Mouse (Mus musculus) limb, embryonic 14.5 days (tissue): ENCODE results near the gene Aoc2. TPM values are rescaled to one million over a fixed set of nuclear protein-coding genes. Genes with fewer than 3 reads are reported as not detected.
A peak's percentile ranks its signal among the peaks of the same experiment; 100 is the strongest.

Source experiments
- ATAC-seq: fragments of 200-750 bp; cut with Nextera tagmentation; 2 replicates; pipeline ENCODE4 v1.8.0; 2017; ENCODE audit warnings: low read depth, moderate number of reproducible peaks, moderate TSS enrichment; ENCODE audit not compliant: low FRiP score
- DNase-seq: peaks from one replicate; pipeline ENCODE4 v3.0.0-alpha.2; 2015; ENCODE audit warnings: low spot score
- H3K27ac ChIP-seq: fragments of 300-500 bp; sonication (generic); replicated peaks from 2 replicates; pipeline ENCODE4 v1.5.1; 2014; ENCODE audit warnings: low read depth, mild to moderate bottlenecking, low read length, moderate library complexity, mixed read lengths
- H3K27me3 ChIP-seq: fragments of 300-500 bp; sonication (generic); 2 replicates; pipeline ENCODE4 v1.6.1; 2014; ENCODE audit warnings: low read length, mixed read lengths; ENCODE audit not compliant: control insufficient read depth, insufficient read depth
- H3K36me3 ChIP-seq: fragments of 300-500 bp; sonication (generic); 2 replicates; pipeline ENCODE4 v1.6.1; 2014; ENCODE audit warnings: mild to moderate bottlenecking, low read length, moderate library complexity, mixed read lengths; ENCODE audit not compliant: control insufficient read depth, insufficient read depth
- H3K4me1 ChIP-seq: fragments of 300-500 bp; sonication (generic); 2 replicates; pipeline ENCODE4 v1.6.1; 2014; ENCODE audit warnings: antibody characterized with exemption, low read length, mixed read lengths; ENCODE audit not compliant: control insufficient read depth, insufficient read depth
- H3K4me2 ChIP-seq: fragments of 300-500 bp; sonication (generic); replicated peaks from 2 replicates; pipeline ENCODE4 v1.6.1; 2014; ENCODE audit warnings: low read depth, mild to moderate bottlenecking, low read length, moderate library complexity; ENCODE audit not compliant: severe bottlenecking
- H3K4me3 ChIP-seq: fragments of 300-500 bp; sonication (generic); replicated peaks from 2 replicates; pipeline ENCODE4 v1.5.1; 2014; ENCODE audit warnings: low read length
- H3K9ac ChIP-seq: fragments of 300-500 bp; sonication (generic); 2 replicates; pipeline ENCODE4 v1.6.1; 2014; ENCODE audit warnings: mild to moderate bottlenecking, low read depth, low read length, moderate library complexity; ENCODE audit not compliant: severe bottlenecking
- H3K9me3 ChIP-seq: fragments of 300-500 bp; sonication (generic); 2 replicates; pipeline ENCODE4 v1.6.1; 2016; ENCODE audit warnings: low read length; ENCODE audit not compliant: control insufficient read depth
- POLR2A ChIP-seq: fragments of 200-500 bp; IDR thresholded peaks from 2 replicates; pipeline ENCODE4 v1.8.0; 2012; ENCODE audit warnings: inconsistent platforms, mild to moderate bottlenecking, moderate library complexity, borderline replicate concordance; ENCODE audit not compliant: insufficient read depth, insufficient read length; ENCODE audit errors: extremely low read depth
- WGBS: fragments of 180-500 bp; shearing (Covaris S2); extraction: QIAGEN DNeasy Blood & Tissue Kit; methylation state at CpG from one replicate; pipeline ENCODE4 v1.1.7; 2014; 5-methylcytosine and 5-hydroxymethylcytosine counted together
- polyA plus RNA-seq, 2 experiments: library from polyadenylated mRNA; depleted of rRNA in 1 of 2; stranded (reverse) in 1 of 2; unstranded in 1 of 2; fragments of >200 nt; fragmentation: Nextera tagmentation in 1 of 2; extraction: Ambion mirVana in 1 of 2; gene quantifications; 2 replicates each; pipeline versions ENCODE4 v1.2.1 to v1.2.3; 2012 to 2014

Gene Aoc2
- polyA plus RNA-seq, 2 experiments = 0.84 to 6.2 TPM

DNA sequence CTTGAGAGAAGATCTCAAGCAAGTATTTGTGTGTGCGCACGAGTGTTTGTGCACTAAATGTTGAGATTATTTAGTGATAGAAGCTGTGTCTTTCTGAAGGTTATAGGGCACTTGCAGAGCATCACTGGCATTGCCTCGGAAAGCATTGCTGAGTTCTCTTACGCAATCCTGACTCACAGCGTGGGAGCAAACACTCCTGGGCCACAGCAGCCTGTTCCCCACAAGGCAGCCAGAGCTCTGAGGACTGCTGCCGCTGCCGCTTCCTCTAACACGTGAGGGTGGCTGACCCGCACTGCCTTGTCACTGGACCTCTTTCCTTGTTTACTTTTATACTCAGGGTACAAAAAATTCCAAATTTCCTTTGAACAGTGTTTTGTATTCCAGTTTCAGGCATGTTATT, 37.6 kb upstream of the Aoc2 start:
- WGBS = 90% methylated on average over 9 of the region's 9 CpGs
- no peak for TF ChIP-seq POLR2A
- Histone ChIP-seq H3K36me3 (peaks cover 45% of the 10 kb centered on the region), H3K27me3 (no peaks in the 10 kb centered on the region), H3K9ac (no peak overlapping the region), H3K27ac (no peak overlapping the region), H3K4me1 (no peaks in the 10 kb centered on the region), H3K4me3 (no peak overlapping the region), H3K4me2 (no peak overlapping the region), H3K9me3 (no peaks in the 10 kb centered on the region)
- no peak for ATAC-seq
- no peak for DNase-seq

- no peak overlapping the region for H3K27ac ChIP-seq
- H3K4me3 ChIP-seq = no peak overlapping the region
- H3K9me3 ChIP-seq = no peaks in the 10 kb centered on the region
- TF ChIP-seq POLR2A = no peak
- no peak overlapping the region for H3K9ac ChIP-seq
- 94% methylated on average over 8 of the region's 8 CpGs for WGBS
- no peaks in the 10 kb centered on the region for H3K27me3 ChIP-seq
- no peaks in the 10 kb centered on the region for H3K4me1 ChIP-seq
- H3K36me3 ChIP-seq = peaks cover 75% of the 10 kb centered on the region
- DNase-seq (no peak), ATAC-seq (no peak)
- H3K4me2 ChIP-seq = no peak overlapping the region
Measured at GRCm38 (mm10) chr11:101291231-101291630, 33.6 kb upstream of the Aoc2 start.

DNA sequence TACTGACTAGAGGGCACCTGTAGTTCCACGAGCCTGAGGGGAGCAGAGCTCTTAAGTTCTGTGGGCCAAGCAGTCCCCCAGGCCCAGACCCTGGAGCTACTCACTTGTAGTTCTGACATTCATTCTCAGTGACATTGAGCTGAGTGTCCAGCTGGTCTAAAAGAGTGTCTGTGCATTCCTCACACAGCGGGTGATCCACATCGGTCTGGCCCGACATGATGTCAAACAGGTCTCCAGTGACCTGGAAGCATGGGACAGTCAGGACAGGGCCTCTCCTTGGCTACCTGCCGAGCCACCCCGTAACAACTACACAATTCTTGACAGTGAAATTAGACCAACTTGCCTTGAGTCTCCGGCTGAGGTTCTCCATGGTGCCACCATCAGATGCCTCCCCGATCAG, 29.7 kb upstream of the Aoc2 start:
- DNase-seq (no peak), ATAC-seq (no peak)
- peaks cover 76% of the 10 kb centered on the region for H3K36me3 ChIP-seq
- no peaks in the 10 kb centered on the region for H3K4me1 ChIP-seq
- no peak overlapping the region for H3K4me2 ChIP-seq
- no peaks in the 10 kb centered on the region for H3K27me3 ChIP-seq
- no peaks in the 10 kb centered on the region for H3K9me3 ChIP-seq
- no peak overlapping the region for H3K4me3 ChIP-seq
- H3K27ac ChIP-seq = no peak overlapping the region
- no peak for TF ChIP-seq POLR2A
- WGBS = 95% methylated on average over 8 of the region's 8 CpGs
- H3K9ac ChIP-seq = no peak overlapping the region

GRCm38 (mm10) chr11:101300881-101301280, 24.0 kb upstream of the Aoc2 start:
- peak overlapping the region; percentile 87 for H3K4me3 ChIP-seq
- DNase-seq = no peak
- H3K4me1 ChIP-seq = peaks cover 10% of the 10 kb centered on the region
- H3K36me3 ChIP-seq = peaks cover 31% of the 10 kb centered on the region
- no peaks in the 10 kb centered on the region for H3K9me3 ChIP-seq
- no peak overlapping the region for H3K27ac ChIP-seq
- TF ChIP-seq POLR2A = no peak
- WGBS = 59% methylated on average over 7 of the region's 7 CpGs
- no peak for ATAC-seq
- H3K4me2 ChIP-seq = peak overlapping the region; percentile 82
- H3K27me3 ChIP-seq = no peaks in the 10 kb centered on the region
- peak overlapping the region; percentile 86 for H3K9ac ChIP-seq

GRCm38 (mm10) chr11:101301299-101302003, 23.4 kb upstream of the Aoc2 start:
- Histone ChIP-seq H3K36me3 (peaks cover 30% of the 10 kb centered on the region), H3K4me3 (peak overlapping the region; percentile 87), H3K4me2 (peak overlapping the region; percentile 82), H3K27me3 (no peaks in the 10 kb centered on the region), H3K27ac (0 out of 2 replicates have a peak overlapping the region, but pooled peaks have one; percentile 26), H3K9ac (peak overlapping the region; percentile 86), H3K9me3 (no peaks in the 10 kb centered on the region), H3K4me1 (peaks cover 10% of the 10 kb centered on the region)
- DNase-seq (no peak), ATAC-seq (peak; percentile 32)
- no peak for TF ChIP-seq POLR2A
- WGBS = 12% methylated on average over 26 of the region's 26 CpGs
